Mouse (Mus musculus) kidney, postnatal 0 days (tissue): Measurements from ENCODE around the gene Rergl. TPM values are rescaled to one million over a fixed set of nuclear protein-coding genes. Genes with fewer than 3 reads are reported as not detected.

Source experiments
- ATAC-seq: fragments of 200-750 bp; cut with Nextera tagmentation; replicated peaks from 2 replicates; pipeline ENCODE4 v1.8.0; 2017; ENCODE audit warnings: low read depth, moderate number of reproducible peaks, moderate TSS enrichment, moderate library complexity; ENCODE audit not compliant: low FRiP score
- DNase-seq: peaks from one replicate; pipeline ENCODE4 v3.0.0-alpha.2; 2016; ENCODE audit warnings: low spot score
- H3K27ac ChIP-seq: fragments of 300-500 bp; sonication (generic); 2 replicates; pipeline ENCODE4 v1.5.1; 2014; ENCODE audit warnings: mild to moderate bottlenecking
- H3K27me3 ChIP-seq: fragments of 300-500 bp; sonication (generic); 2 replicates; pipeline ENCODE4 v1.6.1; 2014; ENCODE audit warnings: low read length, mixed read lengths; ENCODE audit not compliant: insufficient read depth
- H3K36me3 ChIP-seq: fragments of 300-500 bp; sonication (generic); 2 replicates; pipeline ENCODE4 v1.6.1; 2014; ENCODE audit warnings: low read length, mixed read lengths; ENCODE audit not compliant: insufficient read depth
- H3K4me1 ChIP-seq: fragments of 300-500 bp; sonication (generic); replicated peaks from 2 replicates; pipeline ENCODE4 v1.6.1; 2014; ENCODE audit warnings: antibody characterized with exemption, low read length, mixed read lengths; ENCODE audit not compliant: insufficient read depth
- H3K4me2 ChIP-seq: fragments of 300-500 bp; sonication (generic); 2 replicates; pipeline ENCODE4 v1.6.1; 2014; ENCODE audit warnings: mild to moderate bottlenecking, low read length, moderate library complexity, mixed read lengths
- H3K4me3 ChIP-seq: fragments of 300-500 bp; sonication (generic); replicated peaks from 2 replicates; pipeline ENCODE4 v1.5.1; 2014; ENCODE audit warnings: low read depth, low read length
- H3K9ac ChIP-seq: fragments of 300-500 bp; sonication (generic); 2 replicates; pipeline ENCODE4 v1.6.1; 2014; ENCODE audit warnings: low read depth, low read length
- H3K9me3 ChIP-seq: fragments of 300-500 bp; sonication (generic); replicated peaks from 2 replicates; pipeline ENCODE4 v1.6.1; 2016; ENCODE audit warnings: low read length, inconsistent platforms, mixed read lengths
- CTCF ChIP-seq: IDR thresholded peaks from 2 replicates; pipeline ENCODE4 v1.5.1; 2016; ENCODE audit warnings: antibody characterized with exemption, low read depth, mild to moderate bottlenecking, moderate library complexity
- WGBS: fragments of 180-500 bp; shearing (Covaris S2); extraction: QIAGEN DNeasy Blood & Tissue Kit; methylation state at CpG from one replicate; pipeline ENCODE4 v1.1.7; 2014; 5-methylcytosine and 5-hydroxymethylcytosine counted together
- polyA plus RNA-seq: library from polyadenylated mRNA; unstranded; fragments of >200 nt; fragmentation: Nextera tagmentation; extraction: Ambion mirVana; gene quantifications from 2 replicates; pipeline ENCODE4 v1.2.1, GENCODE M21; 2015

Gene Rergl
- polyA plus RNA-seq, 1 experiment from 2014 or later: 14.7 TPM

DNA sequence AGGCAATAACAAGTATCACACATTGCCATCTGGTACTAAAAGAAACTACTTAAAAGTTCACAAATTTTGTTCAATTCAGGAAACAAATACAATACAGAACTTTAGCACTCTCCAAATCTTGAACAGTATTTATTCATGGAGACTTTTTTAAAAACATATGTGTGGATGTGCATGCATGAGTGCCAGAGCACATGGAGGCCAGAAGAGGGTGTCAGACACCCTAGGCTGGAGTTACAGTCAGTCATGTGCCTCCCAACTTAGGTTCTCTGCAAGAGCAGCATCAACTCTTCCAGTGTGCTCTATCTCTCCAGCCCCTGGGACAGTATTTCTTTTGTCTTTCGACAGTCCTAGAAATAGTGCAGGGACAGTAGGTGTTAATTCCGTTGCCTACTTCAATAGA lies 37.5 kb downstream of the Rergl start:
- no peaks in the 10 kb centered on the region for H3K36me3 ChIP-seq
- WGBS: 77% methylated on average over 2 of the region's 2 CpGs
- H3K4me2 ChIP-seq: no peak overlapping the region
- DNase-seq: no peak
- H3K4me3 ChIP-seq: no peak overlapping the region
- no peaks in the 10 kb centered on the region for H3K27me3 ChIP-seq
- no peak overlapping the region for H3K27ac ChIP-seq
- TF ChIP-seq CTCF: no peak
- no peaks in the 10 kb centered on the region for H3K9me3 ChIP-seq
- ATAC-seq: no peak
- no peaks in the 10 kb centered on the region for H3K4me1 ChIP-seq
- H3K9ac ChIP-seq: no peak overlapping the region

GRCm38 (mm10) chr6:139461094-139461493 lies 40.7 kb downstream of the Rergl start:
- TF ChIP-seq CTCF: peak; percentile 60
- Histone ChIP-seq H3K4me3 (no peak overlapping the region), H3K4me1 (no peaks in the 10 kb centered on the region), H3K9me3 (no peaks in the 10 kb centered on the region), H3K27ac (no peak overlapping the region), H3K4me2 (no peak overlapping the region), H3K9ac (no peak overlapping the region), H3K36me3 (no peaks in the 10 kb centered on the region), H3K27me3 (no peaks in the 10 kb centered on the region)
- peak; percentile 31 for DNase-seq
- 41% methylated on average over 5 of the region's 5 CpGs for WGBS
- ATAC-seq: no peak

DNA sequence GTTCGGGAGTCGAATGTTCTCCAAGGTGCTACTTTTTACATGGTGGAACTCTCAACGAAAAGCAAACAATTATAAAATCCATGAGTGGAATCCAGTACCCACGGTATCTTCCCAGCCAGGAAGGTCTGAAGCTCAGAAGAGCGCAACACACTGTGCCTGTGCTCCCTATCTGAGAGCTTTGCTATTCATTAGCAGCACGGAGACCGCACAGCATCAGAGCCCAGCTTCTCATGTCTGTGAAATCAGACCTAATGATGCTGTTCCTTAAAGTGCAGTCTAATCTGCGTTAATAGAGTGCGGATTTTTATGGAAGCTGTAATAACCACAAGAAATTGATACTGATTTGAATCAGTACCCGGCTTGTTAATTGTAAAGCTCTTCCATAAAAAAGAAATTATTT lies 41.3 kb downstream of the Rergl start:
- H3K4me2 ChIP-seq: no peak overlapping the region
- 87% methylated on average over 10 of the region's 10 CpGs for WGBS
- no peak for DNase-seq
- no peaks in the 10 kb centered on the region for H3K36me3 ChIP-seq
- no peak overlapping the region for H3K4me3 ChIP-seq
- no peaks in the 10 kb centered on the region for H3K4me1 ChIP-seq
- no peak overlapping the region for H3K9ac ChIP-seq
- H3K27me3 ChIP-seq: no peaks in the 10 kb centered on the region
- ATAC-seq: no peak
- no peak for TF ChIP-seq CTCF
- no peak overlapping the region for H3K27ac ChIP-seq
- no peaks in the 10 kb centered on the region for H3K9me3 ChIP-seq

GRCm38 (mm10) chr6:139443999-139444398 lies 57.8 kb downstream of the Rergl start:
- Histone ChIP-seq H3K27me3 (no peaks in the 10 kb centered on the region), H3K4me3 (no peak overlapping the region), H3K36me3 (no peaks in the 10 kb centered on the region), H3K4me2 (no peak overlapping the region), H3K9ac (no peak overlapping the region), H3K27ac (no peak overlapping the region), H3K4me1 (no peaks in the 10 kb centered on the region), H3K9me3 (no peaks in the 10 kb centered on the region)
- no peak for DNase-seq
- ATAC-seq: no peak
- no peak for TF ChIP-seq CTCF
- WGBS: 87% methylated on average over 2 of the region's 2 CpGs

Other genes with a start within 250 kb of the Rergl start
- gene Pik3c2g, start 85.2 kb upstream of the Rergl start, polyA plus RNA-seq: 0.28 and 0.60 TPM in 2 replicates